Mouse (Mus musculus): ENCODE results near the gene Cftr. TPM values are rescaled to one million over a fixed set of nuclear protein-coding genes. Genes with fewer than 3 reads are reported as not detected.

Gene Cftr
- polyA plus RNA-seq, 1 experiment from 2014 or later = 0.15 TPM

DNA sequence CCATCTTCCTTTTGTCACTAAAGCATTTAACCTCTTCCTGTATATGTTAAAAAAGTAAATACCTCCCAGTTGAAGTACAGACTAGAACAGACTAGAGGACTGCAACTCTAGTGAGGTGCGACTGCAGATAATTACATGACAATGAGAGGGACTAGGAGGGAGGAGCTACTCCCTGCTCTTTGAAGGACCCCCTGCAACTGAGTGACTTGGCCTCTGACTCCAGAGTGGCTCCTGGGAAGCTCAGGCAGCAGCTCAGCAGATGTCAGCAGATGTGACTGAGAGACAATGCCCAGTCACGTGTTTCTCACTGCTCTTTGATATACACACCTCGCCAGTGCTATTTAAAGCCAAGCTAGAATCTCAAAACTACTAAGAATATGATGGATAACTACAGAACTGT lies 54.7 kb downstream of the Cftr start:
- WGBS = 4% methylated on average over 3 of the region's 3 CpGs
- ATAC-seq = no peak

DNA sequence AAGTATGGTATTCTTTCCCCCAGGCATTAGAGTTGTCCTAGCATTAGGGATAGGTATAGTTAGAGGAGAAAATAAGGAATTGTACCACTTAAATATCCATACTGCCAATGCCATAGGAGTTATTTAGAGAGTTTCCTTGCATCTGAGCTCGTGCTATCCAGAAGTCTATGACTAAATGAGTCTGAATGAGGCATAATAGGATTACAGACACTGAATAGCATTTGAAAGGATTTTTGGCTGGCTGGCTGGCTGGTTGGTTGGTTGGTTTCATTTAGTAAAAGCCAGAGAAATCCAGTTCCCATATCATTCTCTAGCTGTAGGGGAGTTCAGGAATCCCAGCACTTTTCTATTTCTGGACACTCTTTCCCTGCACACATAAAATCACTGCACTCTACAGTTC lies 76.0 kb downstream of the Cftr start:
- Histone ChIP-seq H3K36me3 (ENCODE audit: poor library complexity, severe bottlenecking) (no peaks in the 10 kb centered on the region), H3K27me3 (no peaks in the 10 kb centered on the region), H3K27ac (no peak overlapping the region), H3K4me2 (no peak overlapping the region), H3K4me3 (no peak overlapping the region), H3K4me1 (0 out of 2 replicates have a peak, but pooled peaks cover 3% of the 10 kb centered on the region), H3K9me3 (replicated peaks) (no peaks in the 10 kb centered on the region), H3K9ac (no peak overlapping the region)
- WGBS = 7% methylated on average over 1 of the region's 1 CpGs
- ATAC-seq = no peak

More for the DNA sequence above, 54.7 kb downstream of the Cftr start:
- H3K4me2 ChIP-seq = no peak overlapping the region
- no peaks in the 10 kb centered on the region for H3K36me3 ChIP-seq (ENCODE audit: poor library complexity, severe bottlenecking)
- no peak overlapping the region for H3K9ac ChIP-seq
- H3K27me3 ChIP-seq = no peaks in the 10 kb centered on the region
- H3K4me1 ChIP-seq = no peaks in the 10 kb centered on the region
- no peaks in the 10 kb centered on the region for H3K9me3 ChIP-seq (replicated peaks)
- no peak overlapping the region for H3K4me3 ChIP-seq
- H3K27ac ChIP-seq = no peak overlapping the region

DNA sequence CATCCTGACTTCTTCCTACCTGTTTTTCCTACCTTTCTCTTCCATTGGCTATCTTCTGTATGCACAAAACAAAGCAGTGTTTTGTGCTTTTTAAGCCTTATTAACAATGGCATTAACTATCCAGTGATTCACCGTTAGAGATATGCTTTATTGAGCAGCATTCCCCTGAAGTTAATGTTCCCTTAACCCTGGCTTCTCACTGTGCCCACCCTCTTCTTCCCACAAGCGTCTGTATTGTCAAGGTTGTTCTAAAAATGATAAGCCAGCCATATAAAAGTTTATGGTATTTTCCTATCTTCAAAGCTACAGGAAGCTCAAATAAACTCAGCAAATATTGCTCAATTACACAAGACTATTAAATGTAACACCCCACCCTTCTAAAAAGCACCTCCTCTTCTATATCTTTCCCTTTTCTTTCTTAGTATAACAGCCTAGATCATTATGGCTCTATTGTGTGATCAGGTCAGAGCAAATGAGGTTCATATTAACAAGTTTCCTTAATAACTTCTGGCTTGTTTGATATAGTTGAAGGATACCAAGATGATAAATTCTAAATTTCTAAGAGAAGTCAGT lies 77.5 kb downstream of the Cftr start:
- no peak for ATAC-seq
- Histone ChIP-seq H3K4me3 (no peak overlapping the region), H3K4me2 (no peak overlapping the region), H3K27ac (no peak overlapping the region), H3K4me1 (0 out of 2 replicates have a peak, but pooled peaks cover 3% of the 10 kb centered on the region), H3K9me3 (replicated peaks) (no peaks in the 10 kb centered on the region), H3K27me3 (no peaks in the 10 kb centered on the region), H3K9ac (no peak overlapping the region), H3K36me3 (ENCODE audit: poor library complexity, severe bottlenecking) (no peaks in the 10 kb centered on the region)
- 43% methylated on average over 2 of the region's 2 CpGs for WGBS

DNA sequence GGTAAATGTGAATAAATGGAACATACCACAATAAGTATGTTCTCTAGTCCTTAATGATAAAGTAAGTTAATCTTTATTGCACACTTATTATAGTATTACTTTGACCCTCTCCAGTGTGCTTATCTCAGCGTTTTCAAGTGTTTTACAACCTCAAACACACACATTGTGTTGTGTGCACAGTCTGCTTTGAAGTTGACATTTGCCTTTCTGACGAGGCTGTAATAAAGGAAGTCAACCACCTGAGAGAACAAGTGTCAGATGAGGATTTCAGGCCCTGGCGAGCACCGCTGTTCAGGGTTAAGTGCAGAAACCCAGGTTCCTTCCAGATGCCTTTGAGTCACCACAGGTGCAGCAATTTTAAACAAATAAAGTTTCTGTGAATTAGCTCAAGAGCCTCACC lies 78.0 kb downstream of the Cftr start:
- H3K36me3 ChIP-seq (ENCODE audit: poor library complexity, severe bottlenecking) = no peaks in the 10 kb centered on the region
- 0 out of 2 replicates have a peak, but pooled peaks cover 3% of the 10 kb centered on the region for H3K4me1 ChIP-seq
- H3K9ac ChIP-seq = no peak overlapping the region
- ATAC-seq = no peak
- no peak overlapping the region for H3K27ac ChIP-seq
- no peaks in the 10 kb centered on the region for H3K9me3 ChIP-seq (replicated peaks)
- no peaks in the 10 kb centered on the region for H3K27me3 ChIP-seq
- no peak overlapping the region for H3K4me3 ChIP-seq
- H3K4me2 ChIP-seq = no peak overlapping the region
- WGBS = 48% methylated on average over 4 of the region's 4 CpGs

DNA sequence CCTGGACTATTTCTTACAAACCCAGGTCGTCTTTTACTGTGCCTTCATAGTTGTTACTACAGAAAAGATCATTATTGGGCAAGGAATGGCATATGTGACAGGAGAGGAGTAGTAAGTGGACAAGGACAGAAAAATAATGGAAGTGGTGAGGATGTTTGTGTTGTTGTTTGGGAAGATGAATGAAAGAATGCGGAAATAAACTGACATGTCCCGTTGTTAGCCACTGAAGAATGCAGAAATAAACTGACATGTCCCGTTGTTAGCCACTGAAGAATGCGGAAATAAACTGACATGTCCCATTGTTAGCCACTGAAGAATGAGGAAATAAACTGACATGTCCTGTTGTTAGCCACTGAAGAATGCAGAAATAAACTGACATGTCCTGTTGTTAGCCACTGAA lies 84.1 kb downstream of the Cftr start:
- no peak for ATAC-seq
- Histone ChIP-seq H3K4me2 (no peak overlapping the region), H3K27me3 (no peaks in the 10 kb centered on the region), H3K4me1 (no peaks in the 10 kb centered on the region), H3K9me3 (replicated peaks) (no peaks in the 10 kb centered on the region), H3K9ac (no peak overlapping the region), H3K4me3 (no peak overlapping the region), H3K27ac (no peak overlapping the region), H3K36me3 (ENCODE audit: poor library complexity, severe bottlenecking) (no peaks in the 10 kb centered on the region)
- 43% methylated on average over 5 of the region's 5 CpGs for WGBS

DNA sequence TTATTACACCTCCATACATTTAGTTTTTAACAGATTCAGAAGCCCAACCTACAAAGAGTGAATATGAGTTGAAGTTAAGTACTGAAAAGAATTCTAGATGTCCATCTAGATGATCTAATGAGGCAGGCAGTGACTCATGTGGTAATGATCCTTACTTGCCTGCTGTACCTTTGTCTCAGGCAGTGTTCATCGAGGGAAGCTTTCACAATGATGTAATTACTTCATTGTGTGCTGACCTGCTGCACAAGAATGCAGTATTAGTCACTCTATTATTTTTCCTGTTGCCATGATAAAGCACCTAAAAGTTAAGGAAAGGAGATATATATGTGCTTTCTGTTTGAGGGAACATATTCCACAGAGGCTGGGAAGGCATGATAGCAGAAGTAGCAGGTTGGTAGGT lies 100.5 kb downstream of the Cftr start:
- no peaks in the 10 kb centered on the region for H3K27me3 ChIP-seq
- 0% methylated on average over 1 of the region's 1 CpGs for WGBS

DNA sequence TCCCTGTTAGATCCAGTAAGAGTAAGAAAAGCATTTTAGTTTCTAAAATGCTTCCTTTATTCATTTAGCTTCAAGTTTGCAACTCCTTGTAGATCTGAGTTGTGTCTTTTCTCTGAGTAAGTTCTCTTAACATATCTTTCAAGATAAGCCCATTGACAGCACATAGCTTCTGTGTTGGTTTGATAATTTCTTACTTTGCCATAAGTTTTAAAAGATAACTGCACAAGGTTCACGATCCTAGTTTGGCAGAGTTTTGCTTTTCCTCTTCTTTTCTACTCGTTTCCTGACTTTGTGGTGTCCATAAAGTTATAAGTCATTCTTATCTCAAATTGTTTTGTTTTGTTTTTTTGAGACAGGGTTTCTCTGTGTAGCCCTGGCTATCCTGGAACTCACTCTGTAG lies 130.3 kb downstream of the Cftr start:
- WGBS = 82% methylated on average over 2 of the region's 2 CpGs
- ATAC-seq = no peak
- H3K27ac ChIP-seq = no peak overlapping the region

More for the DNA sequence above, 100.5 kb downstream of the Cftr start:
- no peak for ATAC-seq
- Histone ChIP-seq H3K9me3 (replicated peaks) (no peaks in the 10 kb centered on the region), H3K4me2 (no peak overlapping the region), H3K4me1 (0 out of 2 replicates have a peak, but pooled peaks cover 3% of the 10 kb centered on the region), H3K27ac (no peak overlapping the region), H3K9ac (no peak overlapping the region), H3K4me3 (no peak overlapping the region), H3K36me3 (ENCODE audit: poor library complexity, severe bottlenecking) (no peaks in the 10 kb centered on the region)

DNA sequence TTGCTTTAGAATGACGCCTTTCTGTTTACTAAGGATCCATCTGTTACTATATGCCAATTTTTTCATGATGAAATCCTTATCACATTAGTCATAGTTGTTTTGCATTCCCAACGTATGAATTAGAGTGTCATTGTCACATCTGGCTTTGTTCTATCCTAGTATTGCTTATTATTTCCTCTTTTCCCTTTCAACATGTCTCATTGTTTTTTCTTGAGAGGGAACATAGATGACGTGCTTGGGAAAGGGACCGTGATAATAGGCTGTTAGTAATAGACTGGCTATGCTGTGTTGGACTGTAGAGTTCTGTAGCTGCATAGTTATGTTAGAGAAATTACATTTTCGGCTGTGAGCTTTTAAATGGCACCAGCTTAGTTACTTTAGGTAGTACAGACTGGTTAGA lies 131.6 kb downstream of the Cftr start:
- H3K4me2 ChIP-seq = no peak overlapping the region
- H3K27me3 ChIP-seq = no peaks in the 10 kb centered on the region
- no peaks in the 10 kb centered on the region for H3K36me3 ChIP-seq (ENCODE audit: poor library complexity, severe bottlenecking)
- no peaks in the 10 kb centered on the region for H3K9me3 ChIP-seq (replicated peaks)
- WGBS = 74% methylated on average over 5 of the region's 5 CpGs
- no peak for ATAC-seq
- H3K4me3 ChIP-seq = no peak overlapping the region
- no peaks in the 10 kb centered on the region for H3K4me1 ChIP-seq
- H3K27ac ChIP-seq = no peak overlapping the region
- no peak overlapping the region for H3K9ac ChIP-seq

More for the DNA sequence above, 130.3 kb downstream of the Cftr start:
- no peak overlapping the region for H3K9ac ChIP-seq
- H3K36me3 ChIP-seq (ENCODE audit: poor library complexity, severe bottlenecking) = no peaks in the 10 kb centered on the region
- H3K4me3 ChIP-seq = no peak overlapping the region
- no peaks in the 10 kb centered on the region for H3K27me3 ChIP-seq
- no peaks in the 10 kb centered on the region for H3K9me3 ChIP-seq (replicated peaks)
- no peak overlapping the region for H3K4me2 ChIP-seq
- no peaks in the 10 kb centered on the region for H3K4me1 ChIP-seq

DNA sequence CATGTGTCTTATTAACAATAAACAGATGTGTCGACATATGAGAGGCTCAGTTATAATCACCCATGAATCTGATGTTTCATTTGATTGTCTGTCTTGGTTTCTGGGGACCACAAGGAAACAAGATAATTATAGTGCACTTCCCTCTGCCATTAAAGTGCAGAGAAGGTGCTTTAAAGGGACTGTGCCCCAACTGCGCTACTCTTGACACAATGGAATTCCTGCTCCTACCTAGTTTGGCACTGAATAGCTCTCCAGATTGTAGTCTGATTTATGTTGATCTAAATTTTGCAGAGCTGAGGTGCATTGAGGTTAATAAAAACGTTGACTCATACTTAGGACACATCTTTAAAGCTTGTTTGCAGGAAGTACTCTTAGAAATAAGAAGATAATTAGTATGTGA lies 132.7 kb downstream of the Cftr start:
- Histone ChIP-seq H3K4me3 (no peak overlapping the region), H3K4me1 (no peaks in the 10 kb centered on the region)
- WGBS = 50% methylated on average over 3 of the region's 3 CpGs

DNA sequence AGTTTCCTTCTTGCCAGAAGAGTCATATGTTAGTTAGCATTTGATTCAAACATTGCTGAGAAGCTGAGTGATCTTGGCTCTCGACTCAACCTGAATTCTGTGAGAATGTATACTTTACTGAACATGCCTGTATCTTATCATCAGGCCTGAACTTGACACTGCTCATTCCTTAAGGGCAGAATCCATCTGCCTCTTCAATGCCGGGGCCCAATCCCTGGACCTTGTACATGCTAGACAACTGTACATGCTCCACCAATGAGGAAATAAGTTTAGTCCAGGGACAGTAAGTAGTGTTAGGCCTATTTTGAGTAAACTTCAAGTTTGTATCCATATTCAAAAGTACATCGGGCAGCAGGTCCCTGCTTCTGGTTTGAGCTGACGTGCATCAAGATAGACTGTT lies 134.6 kb downstream of the Cftr start:
- no peaks in the 10 kb centered on the region for H3K9me3 ChIP-seq (replicated peaks)
- 91% methylated on average over 4 of the region's 4 CpGs for WGBS
- H3K4me3 ChIP-seq = no peak overlapping the region
- H3K9ac ChIP-seq = no peak overlapping the region
- H3K27me3 ChIP-seq = no peaks in the 10 kb centered on the region
- H3K4me2 ChIP-seq = no peak overlapping the region
- H3K27ac ChIP-seq = no peak overlapping the region
- ATAC-seq = no peak
- no peaks in the 10 kb centered on the region for H3K4me1 ChIP-seq
- H3K36me3 ChIP-seq (ENCODE audit: poor library complexity, severe bottlenecking) = no peaks in the 10 kb centered on the region

More for the DNA sequence above, 132.7 kb downstream of the Cftr start:
- no peaks in the 10 kb centered on the region for H3K36me3 ChIP-seq (ENCODE audit: poor library complexity, severe bottlenecking)
- no peak for ATAC-seq
- H3K27me3 ChIP-seq = no peaks in the 10 kb centered on the region
- no peak overlapping the region for H3K27ac ChIP-seq
- no peak overlapping the region for H3K4me2 ChIP-seq
- H3K9ac ChIP-seq = no peak overlapping the region
- no peaks in the 10 kb centered on the region for H3K9me3 ChIP-seq (replicated peaks)

DNA sequence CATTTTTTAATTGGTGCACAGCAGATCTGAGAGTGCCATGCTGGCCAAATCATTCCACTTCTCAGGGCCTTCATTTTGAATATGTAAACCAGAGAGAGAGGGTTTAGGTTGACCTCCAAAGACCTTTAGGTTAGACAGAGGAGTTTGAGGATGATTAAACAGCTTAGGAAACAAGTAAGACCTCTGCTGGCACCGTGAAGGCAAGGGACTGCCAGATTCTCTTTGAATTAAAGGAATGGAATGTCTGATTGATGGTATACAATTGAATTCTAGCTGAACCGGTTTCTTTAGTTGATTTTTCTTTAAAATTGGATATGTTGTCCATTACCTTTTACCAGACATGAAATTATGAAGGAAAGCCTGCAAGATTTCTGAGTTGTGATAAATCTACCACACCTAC lies 140.5 kb downstream of the Cftr start:
- Histone ChIP-seq H3K36me3 (ENCODE audit: poor library complexity, severe bottlenecking) (no peaks in the 10 kb centered on the region), H3K9ac (no peak overlapping the region), H3K27me3 (no peaks in the 10 kb centered on the region), H3K9me3 (replicated peaks) (no peaks in the 10 kb centered on the region), H3K4me2 (no peak overlapping the region), H3K4me1 (no peaks in the 10 kb centered on the region), H3K27ac (no peak overlapping the region), H3K4me3 (no peak overlapping the region)
- WGBS = 19% methylated on average over 2 of the region's 2 CpGs
- no peak for ATAC-seq

DNA sequence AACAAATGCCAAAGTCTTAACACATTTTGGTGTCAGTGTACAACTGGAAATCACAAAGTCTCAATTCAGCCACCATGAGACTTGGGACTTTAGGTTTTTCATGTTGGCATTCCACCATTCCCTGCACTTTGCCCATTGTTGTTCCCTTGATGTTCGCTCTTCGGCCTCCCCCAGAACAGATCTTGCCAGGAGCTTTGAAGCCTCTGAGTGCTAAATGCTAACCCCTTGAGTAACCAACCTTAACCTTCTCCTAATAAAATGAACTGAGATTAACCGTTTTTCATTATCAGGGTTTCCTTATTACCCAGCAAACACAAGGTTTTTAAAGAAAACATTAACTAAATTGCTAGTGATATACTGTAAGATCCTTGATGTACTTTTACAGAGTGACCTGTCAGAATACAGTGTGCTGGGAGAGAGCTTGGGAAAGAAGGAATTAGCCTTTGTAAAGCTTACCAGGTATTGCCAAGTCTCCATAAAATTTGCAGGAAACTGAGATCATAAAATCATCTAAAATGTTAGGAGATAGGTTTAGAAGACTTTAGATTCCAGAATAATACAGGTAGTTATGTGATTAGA lies 144.0 kb downstream of the Cftr start:
- 91% methylated on average over 3 of the region's 3 CpGs for WGBS
- Histone ChIP-seq H3K9me3 (replicated peaks) (no peaks in the 10 kb centered on the region), H3K27ac (no peak overlapping the region), H3K9ac (no peak overlapping the region), H3K4me3 (no peak overlapping the region), H3K27me3 (no peaks in the 10 kb centered on the region), H3K4me1 (no peaks in the 10 kb centered on the region), H3K36me3 (ENCODE audit: poor library complexity, severe bottlenecking) (no peaks in the 10 kb centered on the region), H3K4me2 (no peak overlapping the region)
- no peak for ATAC-seq

DNA sequence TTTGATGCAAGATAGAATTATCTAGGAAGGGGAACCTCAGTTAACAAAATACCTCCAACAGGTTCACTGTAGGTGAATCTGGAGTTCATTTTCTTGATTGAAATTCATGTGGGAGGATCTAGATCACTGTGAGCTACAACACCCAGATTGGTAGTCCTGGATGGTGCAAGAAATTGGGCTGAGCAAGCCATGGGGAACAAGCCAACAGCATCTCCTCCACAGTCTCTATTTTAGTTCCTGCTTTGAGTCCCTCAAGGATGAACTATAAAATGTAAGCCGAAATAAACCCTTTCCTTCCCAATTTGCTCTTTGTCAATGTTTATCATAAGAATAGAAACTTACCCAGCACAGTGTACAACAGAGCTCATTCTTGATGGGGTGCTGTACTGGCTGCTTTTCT lies 152.5 kb downstream of the Cftr start:
- 94% methylated on average over 1 of the region's 1 CpGs for WGBS
- no peak for ATAC-seq
- Histone ChIP-seq H3K4me1 (no peaks in the 10 kb centered on the region), H3K27me3 (no peaks in the 10 kb centered on the region), H3K4me3 (no peak overlapping the region), H3K9me3 (replicated peaks) (no peaks in the 10 kb centered on the region), H3K4me2 (no peak overlapping the region), H3K27ac (no peak overlapping the region), H3K9ac (no peak overlapping the region), H3K36me3 (ENCODE audit: poor library complexity, severe bottlenecking) (no peaks in the 10 kb centered on the region)
